Mouse (Mus musculus): ENCODE results near the gene Grin2c. TPM values are rescaled to one million over a fixed set of nuclear protein-coding genes. Genes with fewer than 3 reads are reported as not detected.
A peak's percentile ranks its signal among the peaks of the same experiment; 100 is the strongest.

The Grin2c gene
- 0.08 TPM in 1 of 2 replicates, not detected in the other for polyA plus RNA-seq (2016; fragmentation: Nextera tagmentation; extraction: Ambion mirVana)

DNA sequence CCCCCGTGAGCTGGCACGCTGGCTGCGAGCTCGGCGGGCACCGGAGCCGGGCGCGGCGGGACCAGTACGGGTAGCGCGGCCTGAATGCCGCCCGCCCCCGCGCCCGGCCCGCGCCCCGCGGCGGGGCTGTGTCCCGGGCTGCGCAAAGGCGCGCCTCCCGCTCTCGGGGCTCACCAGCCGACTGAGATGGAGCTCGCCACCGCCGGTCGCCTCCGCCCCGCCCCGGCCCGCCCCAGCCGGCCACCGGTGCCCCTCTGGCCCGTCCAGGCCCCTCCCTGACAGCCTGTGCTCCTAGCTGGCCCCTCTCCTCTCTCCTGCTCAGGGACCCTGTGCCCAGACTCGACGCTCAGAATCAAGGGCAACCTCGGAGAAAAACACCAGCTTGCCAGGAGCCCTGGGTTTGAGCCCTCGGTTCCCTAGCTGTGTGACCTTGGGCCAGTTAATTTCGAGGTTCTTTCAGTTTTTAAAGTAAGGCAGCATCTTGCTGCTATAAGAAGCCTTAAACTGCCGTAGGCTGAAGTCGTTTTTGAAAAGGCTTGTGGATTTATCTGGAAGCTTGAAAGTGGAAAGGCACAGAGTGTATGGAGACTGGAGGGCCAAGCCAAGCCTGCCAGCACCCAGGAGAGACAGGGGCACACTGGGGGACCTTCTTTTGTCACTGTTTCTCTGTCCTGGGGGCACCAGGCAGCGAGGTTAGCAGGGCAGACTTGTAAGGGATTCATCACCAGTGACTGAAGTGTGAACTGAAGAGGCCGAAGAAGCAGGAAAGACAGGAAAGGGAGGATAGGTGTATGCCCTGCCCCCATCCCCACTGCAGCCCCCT, at the start of gene Grin2c:
TSS of gene Grin2c (minus strand) at position 183 of the 823 bp plus-strand sequence.
- no peak for ATAC-seq (ENCODE audit: low FRiP score)
- 8% methylated on average over 31 of the region's 50 CpGs for WGBS
- peak within 1 kb of the TSS; percentile 38 for H3K9ac ChIP-seq
- peak within 1 kb of the TSS; percentile 36 for H3K4me3 ChIP-seq (replicated peaks)
- peaks cover 18% of the 10 kb centered on the region for H3K36me3 ChIP-seq (replicated peaks)
- H3K9me3 ChIP-seq: no peaks in the 10 kb centered on the region
- no peak within 1 kb of the TSS for H3K27ac ChIP-seq
- H3K27me3 ChIP-seq: peaks cover 76% of the 10 kb centered on the region
- H3K4me2 ChIP-seq: peak within 1 kb of the TSS; percentile 59
- peaks cover 28% of the 10 kb centered on the region for H3K4me1 ChIP-seq

DNA sequence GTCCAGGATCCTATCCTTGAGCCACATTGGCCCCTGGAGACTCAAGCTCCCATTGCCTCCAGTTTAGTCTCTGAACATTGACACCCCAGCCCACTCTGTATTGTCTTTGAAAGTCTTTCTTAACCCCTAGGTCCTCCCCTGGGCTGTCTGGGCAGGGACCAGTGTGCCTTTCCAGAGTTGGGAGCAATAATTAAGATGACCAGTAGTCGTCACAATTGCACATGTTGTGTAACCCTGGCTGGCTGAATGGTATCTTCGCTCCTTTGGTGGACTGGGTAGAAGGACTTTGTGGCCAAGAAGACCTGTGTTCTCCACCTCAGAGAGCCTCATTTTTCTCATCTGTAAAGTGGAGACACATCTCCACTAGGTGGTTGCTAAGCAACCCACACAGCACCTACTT, 47.2 kb upstream of the Grin2c start:
- no peaks in the 10 kb centered on the region for H3K36me3 ChIP-seq (replicated peaks)
- H3K4me3 ChIP-seq (replicated peaks): no peak overlapping the region
- no peak for ATAC-seq (ENCODE audit: low FRiP score)
- H3K4me1 ChIP-seq: peaks cover 10% of the 10 kb centered on the region
- no peak overlapping the region for H3K9ac ChIP-seq
- no peak overlapping the region for H3K27ac ChIP-seq
- 49% methylated on average over 2 of the region's 2 CpGs for WGBS
- H3K9me3 ChIP-seq: no peaks in the 10 kb centered on the region
- no peak overlapping the region for H3K4me2 ChIP-seq
- H3K27me3 ChIP-seq: peaks cover 76% of the 10 kb centered on the region

GRCm38 (mm10) chr11:115308781-115309180, 41.7 kb upstream of the Grin2c start:
- ATAC-seq (ENCODE audit: low FRiP score): no peak
- H3K27ac ChIP-seq: no peak overlapping the region
- H3K4me3 ChIP-seq (replicated peaks): no peak overlapping the region
- 75% methylated on average over 1 of the region's 1 CpGs for WGBS
- peaks cover 44% of the 10 kb centered on the region for H3K27me3 ChIP-seq
- H3K36me3 ChIP-seq (replicated peaks): no peaks in the 10 kb centered on the region
- H3K4me1 ChIP-seq: peaks cover 7% of the 10 kb centered on the region
- H3K4me2 ChIP-seq: no peak overlapping the region
- H3K9ac ChIP-seq: no peak overlapping the region
- no peaks in the 10 kb centered on the region for H3K9me3 ChIP-seq

DNA sequence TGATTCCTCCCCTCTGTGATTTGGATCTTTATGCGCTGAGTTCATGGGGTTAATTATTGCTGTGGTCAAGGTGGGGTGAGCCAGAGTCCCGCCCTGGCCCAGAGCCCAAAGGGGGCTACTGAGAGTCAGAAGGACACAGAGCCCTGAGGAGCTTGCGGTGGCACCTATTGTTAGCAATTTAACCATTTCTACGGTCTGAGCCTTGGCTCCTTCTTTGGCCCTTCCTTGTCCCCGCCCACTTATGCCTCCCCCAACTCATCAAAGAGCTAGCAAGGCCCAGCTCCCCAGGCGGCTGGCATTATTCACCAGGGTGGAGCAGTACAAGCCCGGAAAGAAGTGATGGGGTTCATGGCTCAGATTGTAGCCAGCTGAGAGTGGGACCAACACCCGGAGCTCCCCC, 39.8 kb upstream of the Grin2c start, which contains the start of gene Otop2:
TSS of gene Otop2 (plus strand) at position 301 of the 400 bp plus-strand sequence.
- no peak within 1 kb of the TSS for H3K4me3 ChIP-seq (replicated peaks)
- no peaks in the 10 kb centered on the region for H3K36me3 ChIP-seq (replicated peaks)
- no peak within 1 kb of the TSS for H3K27ac ChIP-seq
- WGBS: 17% methylated on average over 8 of the region's 8 CpGs
- no peak within 1 kb of the TSS for H3K4me2 ChIP-seq
- no peak for ATAC-seq (ENCODE audit: low FRiP score)
- H3K4me1 ChIP-seq: peaks cover 7% of the 10 kb centered on the region
- H3K9me3 ChIP-seq: no peaks in the 10 kb centered on the region
- H3K9ac ChIP-seq: peak within 1 kb of the TSS; percentile 25; the same call in 1 of the 2 replicates
- H3K27me3 ChIP-seq: peaks cover 25% of the 10 kb centered on the region

DNA sequence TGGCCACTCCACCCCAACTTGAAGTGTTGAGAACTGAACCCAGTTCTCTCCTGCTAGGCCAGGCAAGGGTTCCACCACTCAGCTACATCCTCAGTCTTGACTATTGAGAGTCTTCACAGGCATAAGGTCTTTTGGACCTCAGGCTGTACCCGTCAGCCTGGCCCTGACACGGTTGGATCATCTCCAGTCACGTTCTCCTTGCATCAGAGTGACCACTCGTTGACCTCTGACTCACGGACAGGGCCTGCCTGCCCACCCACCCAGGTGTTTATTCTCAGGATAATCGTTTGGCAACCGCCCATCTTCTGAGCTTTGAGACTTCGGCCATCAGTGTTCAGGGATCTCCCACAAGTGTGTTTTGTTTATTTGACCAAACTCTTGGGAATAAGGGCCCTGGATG, 36.1 kb upstream of the Grin2c start:
- peaks cover 30% of the 10 kb centered on the region for H3K27me3 ChIP-seq
- WGBS: 80% methylated on average over 8 of the region's 8 CpGs
- H3K9ac ChIP-seq: no peak overlapping the region
- H3K4me2 ChIP-seq: no peak overlapping the region
- H3K4me1 ChIP-seq: peaks cover 7% of the 10 kb centered on the region
- H3K9me3 ChIP-seq: no peaks in the 10 kb centered on the region
- H3K4me3 ChIP-seq (replicated peaks): no peak overlapping the region
- H3K36me3 ChIP-seq (replicated peaks): no peaks in the 10 kb centered on the region
- H3K27ac ChIP-seq: no peak overlapping the region
- no peak for ATAC-seq (ENCODE audit: low FRiP score)

DNA sequence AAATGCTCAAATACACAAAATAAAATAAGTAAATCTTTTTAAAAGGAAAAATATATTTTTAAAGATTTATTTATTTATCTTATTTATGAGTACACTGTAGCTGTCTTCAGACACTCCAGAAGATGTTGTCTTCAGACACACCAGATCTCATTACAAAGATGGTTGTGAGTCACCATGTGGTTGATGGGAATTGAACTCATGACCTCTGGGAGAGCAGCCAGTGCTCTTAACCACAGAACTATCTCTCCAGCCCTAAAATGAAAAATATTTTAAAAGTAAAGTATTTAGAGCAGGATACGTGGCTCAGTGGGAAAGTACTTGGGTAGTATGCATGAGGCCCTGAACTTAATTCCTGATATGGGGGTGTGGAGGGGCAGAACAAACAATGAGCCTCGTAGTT, 34.3 kb upstream of the Grin2c start:
- H3K4me1 ChIP-seq: peaks cover 11% of the 10 kb centered on the region
- no peak overlapping the region for H3K4me3 ChIP-seq (replicated peaks)
- H3K4me2 ChIP-seq: no peak overlapping the region
- H3K27ac ChIP-seq: no peak overlapping the region
- WGBS: 92% methylated on average over 2 of the region's 2 CpGs
- H3K36me3 ChIP-seq (replicated peaks): no peaks in the 10 kb centered on the region
- peaks cover 31% of the 10 kb centered on the region; the same call in 1 of the 2 replicates for H3K27me3 ChIP-seq
- H3K9me3 ChIP-seq: no peaks in the 10 kb centered on the region
- H3K9ac ChIP-seq: no peak overlapping the region
- ATAC-seq (ENCODE audit: low FRiP score): no peak

DNA sequence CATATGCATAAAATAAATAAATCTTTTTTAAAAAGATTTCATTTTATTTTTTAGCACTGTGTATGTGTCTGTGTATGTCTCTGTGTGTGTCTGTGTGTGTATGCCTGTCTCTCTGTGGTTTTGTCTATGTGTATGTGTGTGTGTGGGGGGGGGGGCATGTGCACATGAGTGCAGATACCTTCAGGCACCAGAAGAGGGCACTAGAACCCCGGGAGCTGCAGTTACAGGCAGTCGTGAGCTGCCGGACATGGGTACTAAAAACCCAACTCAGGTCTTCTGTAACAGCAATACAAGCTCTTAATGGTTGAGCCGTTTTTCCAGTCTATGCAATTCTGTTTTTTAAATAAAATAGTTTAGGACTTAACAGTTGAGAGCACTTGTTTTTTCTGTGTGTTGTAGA, 33.7 kb upstream of the Grin2c start:
- Histone ChIP-seq H3K9ac (no peak overlapping the region), H3K27me3 (peaks cover 34% of the 10 kb centered on the region), H3K27ac (no peak overlapping the region), H3K4me1 (peaks cover 11% of the 10 kb centered on the region), H3K4me3 (replicated peaks) (no peak overlapping the region), H3K4me2 (no peak overlapping the region), H3K9me3 (no peaks in the 10 kb centered on the region), H3K36me3 (replicated peaks) (no peaks in the 10 kb centered on the region)
- WGBS: 80% methylated on average over 4 of the region's 4 CpGs
- no peak for ATAC-seq (ENCODE audit: low FRiP score)

GRCm38 (mm10) chr11:115298160-115298559, 31.1 kb upstream of the Grin2c start:
- Histone ChIP-seq H3K9me3 (no peaks in the 10 kb centered on the region), H3K4me3 (replicated peaks) (no peak overlapping the region), H3K36me3 (replicated peaks) (no peaks in the 10 kb centered on the region), H3K27me3 (peaks cover 35% of the 10 kb centered on the region), H3K27ac (no peak overlapping the region), H3K4me2 (peak overlapping the region; percentile 88; the same call in 1 of the 2 replicates), H3K9ac (no peak overlapping the region), H3K4me1 (peaks cover 11% of the 10 kb centered on the region)
- no peak for ATAC-seq (ENCODE audit: low FRiP score)
- 78% methylated on average over 8 of the region's 8 CpGs for WGBS

DNA sequence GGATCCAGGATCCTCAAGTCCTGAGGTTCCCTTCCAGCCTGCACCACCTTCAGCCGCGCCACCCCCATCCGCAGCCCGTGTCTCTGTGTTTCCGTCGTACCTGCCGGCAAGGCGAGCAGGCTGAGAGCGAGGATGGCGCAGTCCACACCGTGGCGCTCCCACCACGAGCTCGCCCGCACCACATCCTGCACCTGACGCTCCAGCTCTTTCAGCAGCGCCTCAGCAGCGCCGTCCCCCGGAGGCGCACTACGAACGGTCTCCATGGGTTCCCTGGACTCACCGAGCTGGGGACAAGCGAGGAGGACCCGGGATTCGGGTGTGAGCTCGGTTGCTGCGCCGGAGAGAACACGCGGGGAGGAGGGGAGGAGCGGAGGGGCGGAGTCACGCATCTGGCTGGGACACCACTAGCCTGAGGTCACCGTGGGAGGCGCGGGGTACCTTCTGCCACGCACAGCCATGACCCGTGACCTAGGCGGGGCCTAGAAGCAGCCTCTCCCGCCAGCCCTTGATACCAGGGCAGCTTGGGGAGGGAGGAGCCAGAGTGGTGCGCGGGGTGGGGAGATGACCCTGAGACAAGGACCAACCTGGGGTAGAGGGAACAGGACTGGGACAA, 30.3 kb upstream of the Grin2c start, which contains the start of gene Fads6:
TSS of gene Fads6 (minus strand) at position 450 of the 613 bp plus-strand sequence.
- no peak within 1 kb of the TSS for H3K27ac ChIP-seq
- WGBS: under 1% methylated on average over 44 of the region's 44 CpGs

GRCm38 (mm10) chr11:115296471-115297210, 29.6 kb upstream of the Grin2c start:
- H3K27me3 ChIP-seq: peaks cover 35% of the 10 kb centered on the region
- H3K4me1 ChIP-seq: peaks cover 11% of the 10 kb centered on the region
- H3K4me2 ChIP-seq: peak overlapping the region; percentile 88
- WGBS: 51% methylated on average over 21 of the region's 21 CpGs
- no peaks in the 10 kb centered on the region for H3K36me3 ChIP-seq (replicated peaks)
- peak overlapping the region; percentile 61 for H3K9ac ChIP-seq
- peak overlapping the region; percentile 49 for H3K4me3 ChIP-seq (replicated peaks)
- no peak overlapping the region for H3K27ac ChIP-seq
- no peaks in the 10 kb centered on the region for H3K9me3 ChIP-seq
- ATAC-seq (ENCODE audit: low FRiP score): no peak

More for the DNA sequence above, 30.3 kb upstream of the Grin2c start, which contains the start of gene Fads6:
- ATAC-seq (ENCODE audit: low FRiP score): peak; percentile 63
- Histone ChIP-seq H3K9me3 (no peaks in the 10 kb centered on the region), H3K36me3 (replicated peaks) (no peaks in the 10 kb centered on the region), H3K9ac (peak within 1 kb of the TSS; percentile 61), H3K4me3 (replicated peaks) (peak within 1 kb of the TSS; percentile 49), H3K4me1 (peaks cover 11% of the 10 kb centered on the region), H3K4me2 (peak within 1 kb of the TSS; percentile 88), H3K27me3 (peaks cover 35% of the 10 kb centered on the region)

GRCm38 (mm10) chr11:115295939-115296338, 28.9 kb upstream of the Grin2c start:
- no peaks in the 10 kb centered on the region for H3K36me3 ChIP-seq (replicated peaks)
- H3K4me1 ChIP-seq: peaks cover 11% of the 10 kb centered on the region
- H3K9ac ChIP-seq: no peak overlapping the region
- no peaks in the 10 kb centered on the region for H3K9me3 ChIP-seq
- H3K27me3 ChIP-seq: peaks cover 35% of the 10 kb centered on the region
- no peak overlapping the region for H3K4me3 ChIP-seq (replicated peaks)
- no peak overlapping the region for H3K27ac ChIP-seq
- no peak for ATAC-seq (ENCODE audit: low FRiP score)
- H3K4me2 ChIP-seq: no peak overlapping the region
- WGBS: 91% methylated on average over 11 of the region's 11 CpGs
